Mouse (Mus musculus): ENCODE measurements around the gene Arih1.

Arih1 gene

DNA sequence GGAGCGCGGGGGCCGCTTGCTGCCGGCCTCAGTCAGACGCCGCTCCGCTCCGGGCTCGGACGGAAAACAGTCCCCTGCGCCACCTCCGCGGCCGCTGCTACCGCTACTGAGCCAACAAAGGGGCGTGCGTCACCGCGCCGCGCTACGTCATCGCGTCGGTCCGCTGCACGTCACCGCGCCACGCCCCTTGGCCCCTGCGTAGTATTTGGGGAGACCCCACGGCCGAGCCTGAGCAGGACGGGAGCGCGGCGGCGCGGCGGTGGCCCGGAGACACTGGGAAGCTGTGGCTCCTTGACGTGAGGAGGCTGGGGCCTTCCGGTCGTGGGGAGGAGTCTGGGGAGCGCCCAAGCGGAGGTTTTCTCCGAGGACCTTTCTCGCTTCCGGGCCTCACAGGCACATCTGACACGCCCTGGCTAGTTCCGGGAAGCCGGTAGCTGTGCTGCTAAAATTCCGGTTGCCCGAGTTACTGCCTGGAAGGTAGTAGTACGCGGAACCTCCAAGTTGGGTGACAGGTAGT, at the start of gene Arih1:
Arih1 (minus strand) TSS at position 70 of the 517 bp plus-strand sequence.
- peak; percentile 99 to 100 for DNase-seq

DNA sequence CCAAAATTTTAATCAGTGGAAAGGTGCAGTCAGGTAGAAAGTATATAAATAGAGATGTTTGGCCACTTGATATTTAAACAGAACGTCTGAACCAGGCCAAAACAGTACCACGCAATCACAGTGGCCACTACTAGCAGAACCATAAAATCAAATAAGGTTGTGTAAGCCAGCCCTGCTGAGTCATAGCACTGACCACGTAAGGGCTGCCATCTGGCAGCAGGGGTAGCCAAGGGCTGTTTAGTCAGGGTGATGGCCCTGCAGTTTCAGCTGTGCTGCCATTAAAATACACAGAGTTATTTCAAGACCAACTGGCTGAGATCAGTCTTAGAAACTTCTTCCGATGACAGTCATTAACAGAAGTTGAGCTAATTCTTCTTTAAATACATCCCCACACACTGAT, 47.5 kb upstream of the Arih1 start:
- DNase-seq = peak; percentile 73 to 78

DNA sequence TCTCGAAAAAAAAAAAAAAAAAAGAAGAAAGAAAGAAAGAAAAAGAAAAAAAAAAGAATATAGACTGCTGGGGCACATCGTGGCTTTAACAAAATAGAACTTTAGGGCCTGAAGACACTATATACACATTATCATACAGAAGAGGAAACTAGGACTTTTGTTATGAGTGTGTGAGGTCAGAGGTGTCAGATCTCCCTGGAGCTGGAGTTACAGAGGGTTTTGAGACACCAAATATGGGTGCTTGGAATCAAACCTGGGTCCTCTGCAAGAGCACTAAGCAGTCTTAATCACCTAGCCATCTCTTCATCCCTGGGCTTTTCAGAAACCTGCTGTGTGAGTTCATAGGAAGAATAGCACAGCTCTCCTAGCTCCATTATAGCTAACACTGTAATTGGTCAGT, 47.0 kb upstream of the Arih1 start:
- DNase-seq = no peak

DNA sequence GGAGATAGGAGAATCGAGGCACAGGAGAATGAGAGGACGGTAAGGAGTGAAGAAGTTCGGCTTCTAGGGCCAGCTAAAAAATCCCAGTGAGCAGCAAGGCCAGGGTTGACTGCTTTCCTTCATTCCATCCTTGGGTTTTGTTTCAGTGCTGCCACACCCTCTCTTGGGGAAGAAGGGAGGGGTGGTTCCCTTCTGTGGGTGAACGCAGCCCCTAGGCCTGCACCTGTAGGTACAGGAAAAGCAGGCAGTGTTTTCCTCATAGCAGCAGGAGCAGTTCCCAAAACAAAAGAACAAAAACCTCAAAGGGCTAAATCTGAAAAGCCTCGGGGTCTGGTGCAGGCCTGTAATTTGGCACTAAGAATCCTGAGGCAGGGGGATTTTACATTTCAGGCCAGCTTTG, 45.2 kb upstream of the Arih1 start:
- no peak for DNase-seq

- DNase-seq = no peak
Measured at GRCm38 (mm10) chr9:59528274-59528673, 41.9 kb upstream of the Arih1 start.

GRCm38 (mm10) chr9:59527580-59527979, 41.2 kb upstream of the Arih1 start:
- DNase-seq = no peak

DNA sequence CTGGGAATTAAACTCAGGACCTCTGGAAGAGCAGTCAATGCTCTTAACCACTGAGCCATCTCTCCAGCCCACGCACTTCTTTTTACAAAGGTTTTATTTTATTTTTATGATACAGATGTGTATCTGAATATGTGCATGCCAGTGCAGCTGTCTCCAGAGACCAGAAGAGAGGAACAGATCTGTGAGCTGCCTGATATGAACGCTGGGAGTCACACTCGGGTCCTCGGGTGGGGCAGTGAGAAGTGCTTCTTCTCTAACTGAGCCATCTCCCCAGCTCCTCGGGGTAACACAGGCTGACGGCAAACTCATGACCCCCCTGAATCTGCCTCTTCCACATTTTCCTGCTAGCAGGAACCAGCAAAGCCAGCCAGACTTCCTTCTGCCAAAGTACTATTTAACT, 40.3 kb upstream of the Arih1 start:
- DNase-seq = no peak

DNA sequence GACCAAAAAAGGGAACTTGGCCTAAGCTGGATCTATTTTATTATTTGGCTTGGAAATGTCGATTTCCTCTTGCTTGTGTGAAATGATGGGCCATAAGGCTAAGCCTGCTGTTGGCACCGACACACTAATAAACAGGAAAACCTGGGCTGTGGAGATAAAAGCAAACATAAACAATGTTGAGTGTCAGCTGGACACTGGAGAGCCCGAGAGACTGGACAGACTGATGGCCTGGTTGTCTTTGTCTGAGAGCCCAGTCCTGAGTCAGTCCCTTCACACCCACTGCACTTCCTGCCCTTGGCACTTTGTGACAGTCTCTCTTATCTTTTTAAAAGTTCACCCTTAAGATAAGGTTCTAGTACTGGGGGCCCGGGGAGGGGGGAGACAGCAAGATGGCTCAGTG, 36.5 kb upstream of the Arih1 start:
- DNase-seq = no peak

GRCm38 (mm10) chr9:59519396-59519795, 33.0 kb upstream of the Arih1 start:
- no peak for DNase-seq

DNA sequence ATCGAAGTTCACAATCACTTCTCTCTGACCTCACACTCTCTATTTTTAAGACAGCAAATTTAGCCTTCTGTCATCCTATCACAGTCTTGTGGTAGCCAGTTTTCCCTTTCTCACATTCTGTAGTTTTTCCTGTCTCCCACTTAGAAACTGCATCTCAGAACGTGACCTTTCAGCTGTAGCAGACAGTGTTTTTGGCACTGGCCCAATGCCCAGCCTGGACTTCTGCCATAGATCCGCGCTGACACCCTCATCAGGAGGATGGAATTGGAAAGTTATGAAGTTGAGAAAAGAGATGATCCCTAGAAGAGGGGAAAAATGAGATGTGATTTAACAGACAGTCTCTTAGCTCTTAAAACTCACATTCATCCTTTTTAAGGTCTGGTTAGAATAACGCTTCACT, 32.6 kb upstream of the Arih1 start:
- peak; percentile 72 to 81 for DNase-seq

DNA sequence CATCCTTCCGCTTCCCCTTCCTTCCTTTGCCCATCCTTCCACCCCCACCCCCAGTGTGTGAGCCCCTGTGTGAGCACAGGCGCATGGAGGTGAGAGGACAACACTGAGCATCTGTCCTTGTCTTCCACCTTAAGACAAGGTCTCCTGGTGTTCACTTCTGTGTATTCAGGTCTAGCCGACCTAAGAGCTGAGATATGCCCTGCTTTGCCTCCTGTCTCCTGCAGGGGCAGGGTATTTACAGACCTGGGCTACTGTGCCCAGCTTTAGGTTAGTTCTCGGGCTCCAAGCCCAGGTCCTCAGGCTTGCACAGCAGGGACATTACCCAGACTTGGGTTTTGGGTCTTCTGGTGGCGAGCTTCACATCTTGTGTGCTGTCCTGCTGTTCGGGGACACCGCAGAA, 30.7 kb upstream of the Arih1 start:
- DNase-seq = peak; percentile 7

DNA sequence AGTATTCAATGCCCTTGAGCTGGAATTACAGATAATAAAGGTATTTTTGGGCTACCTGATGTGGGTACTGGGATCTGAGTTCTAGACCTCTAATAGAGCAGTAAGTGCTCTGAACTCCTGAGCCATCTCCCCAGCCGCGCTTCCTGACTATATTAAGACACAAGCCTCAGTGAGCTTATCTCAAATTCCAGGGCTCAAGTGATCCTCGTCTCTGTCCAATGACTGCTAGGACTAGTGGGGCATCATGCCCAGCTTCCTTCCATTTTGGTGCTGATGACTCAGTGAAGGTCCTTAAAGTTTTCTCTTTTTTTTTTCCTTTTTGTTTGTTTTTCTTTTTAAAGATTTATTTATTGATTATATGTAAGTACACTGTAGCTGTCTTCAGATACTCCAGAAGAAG, 28.7 kb upstream of the Arih1 start:
- DNase-seq = no peak

- DNase-seq = no peak
Measured at GRCm38 (mm10) chr9:59512381-59512780, 26.0 kb upstream of the Arih1 start.

GRCm38 (mm10) chr9:59508146-59508545, 21.7 kb upstream of the Arih1 start:
- DNase-seq = no peak

- no peak for DNase-seq
Measured at GRCm38 (mm10) chr9:59487331-59487730, 913 bp upstream of the Arih1 start.

DNA sequence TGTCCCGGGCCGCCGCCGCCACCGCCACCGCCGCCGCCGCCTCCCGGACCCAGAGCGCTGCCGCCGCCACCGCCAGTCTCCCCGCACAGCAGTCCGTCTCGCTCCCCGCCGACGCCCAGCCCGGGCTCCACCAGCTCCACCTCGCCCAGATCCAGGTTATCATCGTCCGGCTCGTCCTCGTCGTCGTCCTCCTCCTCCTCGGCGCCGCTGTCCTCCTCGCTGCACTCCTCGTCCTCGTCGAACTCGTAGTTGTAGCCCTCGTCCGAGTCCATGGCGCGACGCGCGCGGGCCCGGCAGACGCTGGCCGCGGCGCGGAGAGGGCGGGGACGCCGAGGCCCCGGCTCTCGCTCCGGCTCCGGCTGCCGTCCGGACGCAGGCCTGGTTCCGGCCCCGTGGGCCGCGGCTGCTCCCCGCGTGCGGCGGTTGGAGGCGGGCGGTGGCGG, 321 bp downstream of the Arih1 start:
- DNase-seq = no peak

- DNase-seq = peak; percentile 74 to 75
Measured at GRCm38 (mm10) chr9:59485511-59486075, 825 bp downstream of the Arih1 start.

DNA sequence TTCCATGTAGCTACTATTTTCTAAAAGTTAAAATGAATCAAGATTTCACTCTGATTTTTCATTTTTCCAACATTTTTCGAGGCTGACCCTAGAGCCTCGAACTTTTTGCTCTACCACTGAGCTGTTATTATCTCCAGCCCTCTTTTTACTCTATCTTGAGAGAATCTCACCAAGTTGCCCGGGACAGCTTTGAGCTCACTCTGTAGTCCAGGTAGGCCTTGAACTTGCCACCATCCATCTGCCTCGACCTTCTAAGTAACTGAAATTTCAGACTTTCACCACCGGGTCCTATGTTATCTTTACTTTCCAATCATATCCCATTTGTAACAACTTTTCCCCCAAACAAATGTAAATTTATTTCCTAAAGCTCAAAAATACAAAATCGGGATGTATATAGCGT, 1.7 kb downstream of the Arih1 start:
- DNase-seq = no peak

- peak; percentile 32 to 53 for DNase-seq
Measured at GRCm38 (mm10) chr9:59482419-59482818, 4.0 kb downstream of the Arih1 start.

GRCm38 (mm10) chr9:59476617-59477016, 9.8 kb downstream of the Arih1 start:
- no peak for DNase-seq

- no peak for DNase-seq
Measured at GRCm38 (mm10) chr9:59474838-59475237, 11.6 kb downstream of the Arih1 start.

DNA sequence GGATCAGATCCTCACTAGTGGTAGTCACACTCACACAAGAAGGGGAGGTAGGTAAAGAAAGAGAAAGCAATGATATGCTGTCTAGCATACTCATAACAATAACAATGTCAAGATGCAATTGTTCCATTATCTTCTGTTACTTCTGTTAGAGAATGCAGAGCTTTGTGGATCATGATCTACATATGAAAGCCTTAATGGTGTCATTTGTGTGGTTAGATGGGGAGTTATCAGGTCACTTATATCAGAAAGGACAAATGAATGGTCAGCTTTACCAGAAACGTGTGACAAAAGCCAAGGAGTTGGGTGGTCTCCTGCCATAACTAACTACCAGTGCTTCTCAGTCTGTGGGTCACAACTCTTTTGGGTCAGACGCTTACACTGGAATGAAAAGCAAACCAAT, 13.2 kb downstream of the Arih1 start:
- DNase-seq = no peak

GRCm38 (mm10) chr9:59469446-59469845, 17.0 kb downstream of the Arih1 start:
- DNase-seq = no peak

DNA sequence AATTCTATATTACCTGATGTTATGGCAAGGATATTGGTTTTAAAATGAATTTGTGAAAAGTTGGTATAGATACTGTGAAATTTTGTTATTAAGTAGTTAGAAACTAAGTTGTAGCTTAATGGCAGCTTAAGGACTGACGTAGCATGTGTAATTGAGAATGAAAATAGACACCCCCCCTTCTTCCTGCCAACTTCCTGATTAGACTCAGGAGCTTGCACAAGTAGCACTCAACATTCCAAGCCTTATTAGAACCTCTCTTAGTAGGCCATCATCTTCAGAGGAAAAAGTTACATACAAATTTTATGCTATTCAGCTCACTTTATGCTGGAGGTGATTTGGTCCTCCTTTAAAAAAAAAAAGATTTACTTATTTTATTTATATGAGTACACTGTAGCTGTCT, 22.1 kb downstream of the Arih1 start:
- DNase-seq = no peak

- peak; percentile 5 to 9 for DNase-seq
Measured at GRCm38 (mm10) chr9:59458997-59459510, 27.4 kb downstream of the Arih1 start.

All from cerebellum, postnatal 14 days (tissue).